Mouse (Mus musculus): ENCODE data around the gene Aldh9a1. TPM values are rescaled to one million over a fixed set of nuclear protein-coding genes. Genes with fewer than 3 reads are reported as not detected.

The Aldh9a1 gene
- total RNA-seq, 2 experiments from 2014 or later: 22.5 to 25.8 TPM

DNA sequence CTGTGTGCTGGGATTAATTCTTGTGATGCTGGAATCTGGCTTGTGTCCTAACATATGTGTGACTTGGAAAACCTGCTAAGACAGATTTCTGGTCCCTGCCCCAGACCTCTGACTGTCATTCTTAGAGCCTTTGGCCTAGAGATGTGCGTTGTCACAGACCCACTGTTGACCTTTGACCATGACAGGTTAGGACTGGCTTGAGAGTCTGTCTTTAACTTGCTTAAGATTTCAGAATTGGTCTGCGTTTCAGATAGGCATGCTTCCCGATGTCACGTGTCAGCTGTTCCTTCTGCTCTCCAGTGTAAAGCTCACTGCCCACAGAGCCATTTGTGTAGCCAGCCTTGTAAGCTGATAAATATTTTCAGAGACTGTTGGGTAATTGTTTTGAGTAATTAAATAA is 13.0 kb downstream of the Aldh9a1 start:
- TF ChIP-seq CTCF (conservative IDR thresholded peaks at IDR 0.05): no peak
- Histone ChIP-seq H3K4me3 (no peak overlapping the region), H3K27ac (no peak overlapping the region)
- DNase-seq (ENCODE audit: low spot score in 2 of 2): no peak

DNA sequence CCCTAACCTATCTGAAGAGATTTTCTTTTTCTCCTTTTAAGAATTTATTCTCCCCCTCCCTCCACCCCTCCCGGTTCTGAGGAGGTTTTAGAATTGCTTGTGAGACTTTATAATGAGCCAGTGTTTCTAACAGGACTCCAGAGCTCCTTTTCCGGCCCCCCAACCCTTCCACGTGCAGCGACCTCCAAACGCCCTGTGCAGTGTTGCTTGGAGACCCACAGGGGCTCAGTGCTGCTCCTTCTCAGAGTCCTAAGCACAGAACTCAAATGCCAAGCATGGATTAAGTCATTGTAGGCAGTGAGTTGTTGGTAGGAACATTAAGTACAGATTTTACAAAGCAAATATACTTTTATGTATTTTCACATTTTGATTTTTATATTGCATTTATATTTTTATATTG is 13.5 kb downstream of the Aldh9a1 start:
- H3K4me3 ChIP-seq: no peak overlapping the region
- no peak for TF ChIP-seq CTCF (conservative IDR thresholded peaks at IDR 0.05)
- DNase-seq (ENCODE audit: low spot score in 2 of 2): no peak
- H3K27ac ChIP-seq: no peak overlapping the region

GRCm38 (mm10) chr1:167365808-167366207 is 16.0 kb downstream of the Aldh9a1 start:
- DNase-seq (ENCODE audit: low spot score in 2 of 2): no peak
- H3K27ac ChIP-seq: no peak overlapping the region
- TF ChIP-seq CTCF (conservative IDR thresholded peaks at IDR 0.05): no peak
- H3K4me3 ChIP-seq: no peak overlapping the region

GRCm38 (mm10) chr1:167366621-167367020 is 16.8 kb downstream of the Aldh9a1 start:
- H3K27ac ChIP-seq: no peak overlapping the region
- no peak for DNase-seq (ENCODE audit: low spot score in 2 of 2)
- TF ChIP-seq CTCF (conservative IDR thresholded peaks at IDR 0.05): no peak
- no peak overlapping the region for H3K4me3 ChIP-seq

DNA sequence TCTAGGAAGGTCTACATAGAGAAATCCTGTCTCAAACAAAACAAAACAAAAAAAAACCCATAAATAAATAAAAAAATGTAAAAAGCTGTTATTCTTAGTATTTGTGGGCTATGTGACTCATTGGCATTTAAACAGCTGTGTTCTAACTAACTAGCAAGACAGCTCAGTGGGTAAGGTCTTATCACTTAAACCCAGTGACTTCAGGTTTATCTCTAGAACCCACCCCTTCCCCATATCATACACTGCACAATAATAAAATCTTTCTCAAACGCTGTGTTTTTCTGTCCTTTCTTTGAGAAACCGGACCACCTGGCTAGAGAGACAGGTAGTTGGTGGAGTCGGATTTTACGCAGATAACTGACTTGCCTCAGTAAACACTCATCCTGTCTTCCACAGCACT is 18.2 kb downstream of the Aldh9a1 start:
- H3K27ac ChIP-seq: no peak overlapping the region
- no peak for DNase-seq (ENCODE audit: low spot score in 2 of 2)
- TF ChIP-seq CTCF (conservative IDR thresholded peaks at IDR 0.05): no peak

DNA sequence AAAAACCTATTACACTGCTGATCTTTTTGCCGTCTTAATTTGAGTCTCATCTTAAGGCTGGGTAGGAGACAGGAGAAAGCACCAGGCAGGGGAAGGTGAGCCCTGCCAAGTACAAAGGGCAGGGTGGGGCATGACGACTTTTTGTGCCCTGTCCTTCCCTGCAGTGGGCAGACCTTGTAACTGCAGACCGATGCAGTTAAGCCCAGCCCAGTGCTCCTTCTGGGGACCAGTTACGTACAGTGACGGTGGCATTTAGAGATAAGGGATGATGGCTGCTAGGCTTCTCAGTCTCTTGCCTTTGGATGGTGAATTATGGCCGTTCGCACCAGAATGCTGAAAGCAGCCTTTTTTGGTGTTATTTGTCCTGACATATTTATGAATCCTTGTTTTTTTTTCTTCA is 18.7 kb downstream of the Aldh9a1 start:
- no peak overlapping the region for H3K27ac ChIP-seq
- H3K4me3 ChIP-seq: no peak overlapping the region
- no peak for DNase-seq (ENCODE audit: low spot score in 2 of 2)
- no peak for TF ChIP-seq CTCF (conservative IDR thresholded peaks at IDR 0.05)

More for the DNA sequence above, 18.2 kb downstream of the Aldh9a1 start:
- H3K4me3 ChIP-seq: no peak overlapping the region

GRCm38 (mm10) chr1:167369905-167370304 is 20.1 kb downstream of the Aldh9a1 start:
- Histone ChIP-seq H3K27ac (no peak overlapping the region), H3K4me3 (no peak overlapping the region)
- TF ChIP-seq CTCF (conservative IDR thresholded peaks at IDR 0.05): peak; percentile 96
- peak; percentile 76 to 81 for DNase-seq (ENCODE audit: low spot score in 2 of 2)

DNA sequence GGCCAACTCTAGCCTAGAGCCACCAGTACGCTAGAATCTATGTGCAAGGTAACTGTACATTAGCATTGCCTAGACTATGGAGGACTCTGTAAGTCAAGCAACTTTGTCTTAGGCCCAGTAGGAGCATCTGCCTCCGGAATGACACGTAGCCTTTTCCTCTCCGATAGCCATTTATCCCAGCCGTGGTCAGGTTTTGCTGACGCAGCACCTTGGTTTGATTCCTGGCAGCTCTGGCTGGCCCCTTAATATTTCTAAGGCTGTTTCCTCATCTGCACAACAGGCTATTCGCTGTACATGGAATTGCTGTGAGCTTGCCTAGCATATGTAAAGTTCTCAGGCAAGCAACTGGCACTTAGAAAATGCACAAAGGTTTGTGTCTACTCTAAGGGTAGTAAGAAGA is 22.9 kb downstream of the Aldh9a1 start:
- Histone ChIP-seq H3K27ac (no peak overlapping the region), H3K4me3 (no peak overlapping the region)
- DNase-seq (ENCODE audit: low spot score in 2 of 2): no peak
- no peak for TF ChIP-seq CTCF (conservative IDR thresholded peaks at IDR 0.05)

DNA sequence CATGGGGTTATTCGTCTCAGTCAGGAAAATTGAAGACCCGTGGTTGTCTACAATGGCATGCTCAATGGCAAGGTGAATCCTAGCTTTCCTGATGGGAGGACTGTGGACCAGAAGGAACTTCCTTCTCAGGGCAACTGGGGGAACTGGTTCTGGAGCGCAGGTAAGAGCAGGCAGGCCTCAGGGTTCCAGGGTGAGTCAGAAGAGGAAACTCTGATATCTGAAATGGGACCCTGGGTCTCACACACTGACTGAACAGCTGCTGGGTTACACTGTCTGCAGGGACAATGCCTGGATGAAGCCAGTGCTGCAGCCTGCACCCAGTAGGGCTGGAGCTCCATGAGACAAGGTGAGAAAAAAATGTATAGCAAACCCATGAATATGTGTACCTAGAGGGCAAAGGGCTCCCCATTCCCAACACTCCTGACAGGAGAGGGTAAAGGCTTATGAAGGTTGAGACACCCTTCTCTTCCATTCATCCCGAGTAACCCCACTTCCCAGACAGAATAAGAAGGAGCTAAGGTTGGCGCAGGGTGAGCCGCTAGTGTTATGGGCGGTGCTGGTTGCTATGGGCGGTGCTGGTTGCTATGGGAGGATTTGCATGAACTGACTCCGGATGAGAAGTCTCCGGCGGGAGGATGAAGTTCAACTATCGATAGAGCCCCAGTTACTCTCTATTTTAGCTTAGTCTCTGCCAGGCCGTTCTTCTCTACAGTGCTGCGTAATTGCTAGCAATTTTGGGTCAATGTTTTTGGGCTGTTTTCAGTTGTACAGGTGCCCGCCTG is 24.4 kb downstream of the Aldh9a1 start:
- Histone ChIP-seq H3K4me3 (no peak overlapping the region), H3K27ac (no peak overlapping the region)
- no peak for TF ChIP-seq CTCF (conservative IDR thresholded peaks at IDR 0.05)
- DNase-seq (ENCODE audit: low spot score in 2 of 2): no peak

GRCm38 (mm10) chr1:167374942-167375341 is 25.2 kb downstream of the Aldh9a1 start:
- no peak overlapping the region for H3K4me3 ChIP-seq
- no peak for TF ChIP-seq CTCF (conservative IDR thresholded peaks at IDR 0.05)
- DNase-seq (ENCODE audit: low spot score in 2 of 2): no peak
- no peak overlapping the region for H3K27ac ChIP-seq

DNA sequence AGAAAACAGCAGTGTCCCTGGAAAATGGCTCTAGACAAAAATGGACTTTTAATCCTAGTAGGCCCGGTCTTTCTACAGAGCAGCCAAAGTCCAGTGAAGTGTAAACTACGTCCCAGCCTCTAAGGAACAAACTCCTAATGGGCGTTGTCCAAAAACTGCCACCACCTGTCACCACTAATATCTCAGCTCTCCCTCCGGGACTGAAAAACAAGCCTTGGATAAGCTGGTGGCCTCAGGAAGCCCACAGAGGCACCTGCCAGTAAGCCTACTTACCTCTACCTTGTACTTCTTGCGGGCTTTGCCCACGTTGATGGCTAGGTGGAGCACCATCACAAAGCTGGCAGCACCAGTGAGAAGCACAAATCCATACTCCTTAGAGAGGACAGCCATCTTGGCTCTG is 28.2 kb downstream of the Aldh9a1 start:
- no peak overlapping the region for H3K27ac ChIP-seq
- no peak overlapping the region for H3K4me3 ChIP-seq
- no peak for TF ChIP-seq CTCF (conservative IDR thresholded peaks at IDR 0.05)
- DNase-seq (ENCODE audit: low spot score in 2 of 2): no peak

GRCm38 (mm10) chr1:167379751-167380150 is 30.0 kb downstream of the Aldh9a1 start:
- no peak for DNase-seq (ENCODE audit: low spot score in 2 of 2)
- H3K27ac ChIP-seq: no peak overlapping the region
- H3K4me3 ChIP-seq: no peak overlapping the region
- no peak for TF ChIP-seq CTCF (conservative IDR thresholded peaks at IDR 0.05)

- Histone ChIP-seq H3K27ac (no peak overlapping the region), H3K4me3 (no peak overlapping the region)
- DNase-seq (ENCODE audit: low spot score in 2 of 2): no peak
- TF ChIP-seq CTCF (conservative IDR thresholded peaks at IDR 0.05): no peak
Measured at GRCm38 (mm10) chr1:167380223-167380622, 30.4 kb downstream of the Aldh9a1 start.
